Mouse (Mus musculus): ENCODE data around the gene Npdc1.

DNA sequence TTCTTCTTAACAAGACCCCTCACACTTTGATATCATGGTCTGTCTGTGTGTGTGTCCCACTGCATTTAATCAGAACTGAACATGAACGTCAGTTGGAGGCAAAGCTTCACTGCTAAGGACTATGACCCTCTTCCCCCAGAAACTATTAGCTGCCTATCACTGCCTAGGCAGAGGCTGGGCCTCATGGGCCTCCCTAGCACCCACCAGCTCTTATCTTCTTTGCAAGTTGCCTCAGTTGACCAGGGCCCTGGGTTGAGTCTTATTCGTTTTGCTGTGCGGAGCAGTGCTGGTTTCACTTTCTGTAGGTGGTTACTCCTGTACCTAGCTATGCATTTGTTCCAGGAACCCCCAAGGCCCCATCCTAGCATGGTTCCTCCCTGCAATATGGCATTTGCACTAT is 29.2 kb upstream of the Npdc1 start:
- TF ChIP-seq CTCF (IDR thresholded peaks at IDR 0.05 in 2 of 3, conservative IDR thresholded peaks at IDR 0.05 in 1 of 3; ENCODE audit: control insufficient read depth in 1 of 3, insufficient read depth in 1 of 3, low read depth in 2 of 3, low read length in 3 of 3, poor library complexity in 1 of 3, severe bottlenecking in 1 of 3) (no peak), RCOR1 (IDR thresholded peaks at IDR 0.05; ENCODE audit: low read depth, low read length) (no peak), GABPA (IDR thresholded peaks at IDR 0.05; ENCODE audit: low read depth, low read length) (no peak), POLR2A (IDR thresholded peaks at IDR 0.05; ENCODE audit: control insufficient read depth in 1 of 2, insufficient read depth in 1 of 2, low read depth in 1 of 2, low read length in 2 of 2, poor library complexity in 1 of 2) (no peak), EP300 (IDR thresholded peaks at IDR 0.05; ENCODE audit: low read depth in 1 of 2, low read length in 2 of 2) (peak in 1 of 2 experiments; percentile 63; a peak in 2 of 4 replicates), RAD21 (IDR thresholded peaks at IDR 0.05; ENCODE audit: low read depth, low read length) (no peak), ZNF384 (IDR thresholded peaks at IDR 0.05; ENCODE audit: low read depth, low read length) (no peak), UBTF (IDR thresholded peaks at IDR 0.05; ENCODE audit: borderline replicate concordance, insufficient read depth, low read depth, low read length) (no peak), NRF1 (IDR thresholded peaks at IDR 0.05; ENCODE audit: insufficient read depth, low read depth, low read length, poor library complexity, severe bottlenecking) (no peak), E2F4 (IDR thresholded peaks at IDR 0.05; ENCODE audit: borderline replicate concordance, low read depth, low read length) (no peak), POLR2AphosphoS5 (IDR thresholded peaks at IDR 0.05; ENCODE audit: borderline replicate concordance, low read depth, low read length) (no peak), MAFK (IDR thresholded peaks at IDR 0.05; ENCODE audit: borderline replicate concordance, low read depth, low read length) (no peak; the same call in 1 of the 2 replicates), JUND (IDR thresholded peaks at IDR 0.05; ENCODE audit: low read depth, low read length) (no peak), HCFC1 (IDR thresholded peaks at IDR 0.05; ENCODE audit: low read depth, low read length) (no peak)
